Mouse (Mus musculus) CH12.LX (cell line): ENCODE measurements around the gene Agap1. TPM values are rescaled to one million over a fixed set of nuclear protein-coding genes. Genes with fewer than 3 reads are reported as not detected.

Experiments used
- DNase-seq: peaks from one replicate; pipeline ENCODE4 v3.0.0-alpha.2; 2013; ENCODE audit errors: extremely low read depth
- H3K27ac ChIP-seq: 2 replicates; pipeline ENCODE4 v1.5.1; 2012; ENCODE audit warnings: low read depth, mild to moderate bottlenecking, control low read depth, moderate library complexity; ENCODE audit not compliant: insufficient read depth
- H3K27me3 ChIP-seq: replicated peaks from 2 replicates; pipeline ENCODE3; 2012; ENCODE audit warnings: inconsistent platforms
- H3K36me3 ChIP-seq, 2 experiments: replicated peaks in 1 of 2; 2 replicates each; pipeline versions ENCODE3 to v1.6.1; 2012; ENCODE audit warnings: inconsistent platforms in 1 of 2, low read length in 1 of 2, mild to moderate bottlenecking in 1 of 2, mixed read lengths in 1 of 2, moderate library complexity in 1 of 2; ENCODE audit not compliant: control insufficient read depth in 1 of 2, insufficient read depth in 1 of 2
- H3K4me1 ChIP-seq, 2 experiments: 2 replicates each; pipeline ENCODE4 v1.6.1; 2012; ENCODE audit warnings: inconsistent platforms in 1 of 2, moderate library complexity in 1 of 2; ENCODE audit not compliant: insufficient read depth in 2 of 2, control insufficient read depth in 1 of 2
- H3K4me2 ChIP-seq: 2 replicates; pipeline ENCODE4 v1.6.1; 2012; ENCODE audit warnings: low read depth, mild to moderate bottlenecking, control low read depth; ENCODE audit not compliant: poor library complexity, insufficient read depth, severe bottlenecking
- H3K4me3 ChIP-seq, 3 experiments: fragments of 150-350 bp in 1 of 3; sonication (generic) in 1 of 3; replicated peaks in 1 of 3; 2 replicates each; pipeline versions ENCODE3 to v1.5.1; 2011 to 2012; ENCODE audit warnings: low read depth in 2 of 3, low read length in 2 of 3, mild to moderate bottlenecking in 2 of 3, moderate library complexity in 2 of 3, control low read depth in 1 of 3, improper control_type of control experiment in 1 of 3, inconsistent platforms in 1 of 3, mixed read lengths in 1 of 3; ENCODE audit not compliant: poor library complexity in 1 of 3
- H3K79me2 ChIP-seq: replicated peaks from 2 replicates; pipeline ENCODE4 v1.6.1; 2012; ENCODE audit warnings: mild to moderate bottlenecking, moderate library complexity; ENCODE audit not compliant: control insufficient read depth, poor library complexity, insufficient read depth, severe bottlenecking; ENCODE audit errors: extremely low read depth
- H3K9ac ChIP-seq: 2 replicates; pipeline ENCODE4 v1.6.1; 2012; ENCODE audit warnings: low read depth, mild to moderate bottlenecking, control low read depth, moderate library complexity; ENCODE audit not compliant: insufficient read depth
- H3K9me3 ChIP-seq: replicated peaks from 2 replicates; pipeline ENCODE3; 2012; ENCODE audit warnings: low read length, inconsistent platforms, mixed read lengths
- BHLHE40 ChIP-seq: IDR thresholded peaks from 2 replicates; pipeline ENCODE4 v1.6.1; 2011; ENCODE audit warnings: mild to moderate bottlenecking, low read depth, low read length, improper control_type of control experiment
- CHD1 ChIP-seq: IDR thresholded peaks from 2 replicates; pipeline ENCODE4 v1.6.1; 2012; ENCODE audit warnings: low read depth, low read length, improper control_type of control experiment, inconsistent platforms
- CHD2 ChIP-seq: IDR thresholded peaks from 2 replicates; pipeline ENCODE4 v1.6.1; 2011; ENCODE audit warnings: low read length, improper control_type of control experiment
- E2F4 ChIP-seq: IDR thresholded peaks from 2 replicates; pipeline ENCODE4 v1.6.1; 2011; ENCODE audit warnings: low read depth, low read length, improper control_type of control experiment; ENCODE audit not compliant: insufficient replicate concordance
- ELF1 ChIP-seq: IDR thresholded peaks from 2 replicates; pipeline ENCODE4 v1.6.1; 2014; ENCODE audit warnings: low read depth, mild to moderate bottlenecking, inconsistent platforms, low read length, improper control_type of control experiment
- EP300 ChIP-seq: IDR thresholded peaks from 2 replicates; pipeline ENCODE4 v1.6.1; 2011; ENCODE audit warnings: low read length, improper control_type of control experiment
- ETS1 ChIP-seq: conservative IDR thresholded peaks from 2 replicates; pipeline ENCODE4 v1.6.1; 2012; ENCODE audit warnings: low read depth, mild to moderate bottlenecking, inconsistent platforms, low read length, improper control_type of control experiment, moderate library complexity
- GABPA ChIP-seq: IDR thresholded peaks from 2 replicates; pipeline ENCODE4 v1.6.1; 2012; ENCODE audit warnings: low read depth, low read length, improper control_type of control experiment, inconsistent platforms; ENCODE audit not compliant: insufficient replicate concordance
- HCFC1 ChIP-seq: IDR thresholded peaks from 2 replicates; pipeline ENCODE4 v1.6.1; 2012; ENCODE audit warnings: low read depth, mild to moderate bottlenecking, inconsistent platforms, low read length, improper control_type of control experiment
- IRF4 ChIP-seq: IDR thresholded peaks from 2 replicates; pipeline ENCODE4 v1.6.1; 2014; ENCODE audit warnings: low read depth, mild to moderate bottlenecking, inconsistent platforms, low read length, improper control_type of control experiment
- JUN ChIP-seq: IDR thresholded peaks from 2 replicates; pipeline ENCODE4 v1.6.1; 2011; ENCODE audit warnings: low read depth, mild to moderate bottlenecking, low read length, improper control_type of control experiment, moderate library complexity; ENCODE audit not compliant: insufficient read depth
- MAFK ChIP-seq: IDR thresholded peaks from 2 replicates; pipeline ENCODE4 v1.6.1; 2011; ENCODE audit warnings: low read length, improper control_type of control experiment; ENCODE audit not compliant: insufficient replicate concordance
- MAX ChIP-seq: IDR thresholded peaks from 2 replicates; pipeline ENCODE4 v1.6.1; 2011; ENCODE audit warnings: low read length, improper control_type of control experiment
- MAZ ChIP-seq: IDR thresholded peaks from 2 replicates; pipeline ENCODE4 v1.6.1; 2012; ENCODE audit warnings: low read depth, mild to moderate bottlenecking, inconsistent platforms, low read length, improper control_type of control experiment, moderate library complexity
- MEF2A ChIP-seq: IDR thresholded peaks from 2 replicates; pipeline ENCODE4 v1.6.1; 2014; ENCODE audit warnings: low read depth, mild to moderate bottlenecking, inconsistent platforms, low read length, improper control_type of control experiment, borderline replicate concordance
- MXI1 ChIP-seq: IDR thresholded peaks from 2 replicates; pipeline ENCODE4 v1.6.1; 2011; ENCODE audit warnings: mild to moderate bottlenecking, low read depth, low read length, improper control_type of control experiment
- NRF1 ChIP-seq: IDR thresholded peaks from 2 replicates; pipeline ENCODE4 v1.6.1; 2014; ENCODE audit warnings: low read depth, mild to moderate bottlenecking, inconsistent platforms, low read length, improper control_type of control experiment, moderate library complexity
- PAX5 ChIP-seq: IDR thresholded peaks from 2 replicates; pipeline ENCODE4 v1.6.1; 2012; ENCODE audit warnings: low read length, inconsistent platforms, mixed read lengths
- POLR2A ChIP-seq: IDR thresholded peaks from 2 replicates; pipeline ENCODE4 v1.6.1; 2011; ENCODE audit warnings: low read depth, mild to moderate bottlenecking, improper control_type of control experiment, low read length
- POLR2AphosphoS2 ChIP-seq: IDR thresholded peaks from 2 replicates; pipeline ENCODE4 v1.6.1; 2011; ENCODE audit warnings: low read depth, low read length, improper control_type of control experiment
- RAD21 ChIP-seq: IDR thresholded peaks from 2 replicates; pipeline ENCODE4 v1.6.1; 2011; ENCODE audit warnings: low read depth, mild to moderate bottlenecking, low read length, improper control_type of control experiment, moderate library complexity
- RCOR1 ChIP-seq: conservative IDR thresholded peaks from 2 replicates; pipeline ENCODE4 v1.6.1; 2012; ENCODE audit warnings: low read depth, mild to moderate bottlenecking, inconsistent platforms, low read length, improper control_type of control experiment
- SIN3A ChIP-seq: IDR thresholded peaks from 2 replicates; pipeline ENCODE4 v1.6.1; 2012; ENCODE audit warnings: low read length, improper control_type of control experiment, inconsistent platforms
- SMC3 ChIP-seq: IDR thresholded peaks from 2 replicates; pipeline ENCODE4 v1.6.1; 2011; ENCODE audit warnings: low read depth, low read length, improper control_type of control experiment
- TBP ChIP-seq: conservative IDR thresholded peaks from 2 replicates; pipeline ENCODE4 v1.6.1; 2011; ENCODE audit warnings: low read depth, low read length, improper control_type of control experiment
- TCF12 ChIP-seq: IDR thresholded peaks from 2 replicates; pipeline ENCODE4 v1.6.1; 2014; ENCODE audit warnings: low read depth, mild to moderate bottlenecking, inconsistent platforms, low read length, improper control_type of control experiment
- USF1 ChIP-seq: IDR thresholded peaks from 2 replicates; pipeline ENCODE4 v1.6.1; 2014; ENCODE audit warnings: low read depth, mild to moderate bottlenecking, inconsistent platforms, low read length, improper control_type of control experiment
- USF2 ChIP-seq: conservative IDR thresholded peaks from 2 replicates; pipeline ENCODE4 v1.6.1; 2011; ENCODE audit warnings: low read depth, low read length, improper control_type of control experiment
- ZC3H11A ChIP-seq: IDR thresholded peaks from 2 replicates; pipeline ENCODE4 v1.6.1; 2012; ENCODE audit warnings: low read depth, mild to moderate bottlenecking, inconsistent platforms, low read length, improper control_type of control experiment
- ZKSCAN1 ChIP-seq: IDR thresholded peaks from 2 replicates; pipeline ENCODE4 v1.6.1; 2012; ENCODE audit warnings: low read depth, inconsistent platforms, low read length, improper control_type of control experiment, borderline replicate concordance
- ZMIZ1 ChIP-seq: IDR thresholded peaks from 2 replicates; pipeline ENCODE4 v1.6.1; 2012; ENCODE audit warnings: low read depth, mild to moderate bottlenecking, inconsistent platforms, low read length, improper control_type of control experiment
- ZNF384 ChIP-seq: IDR thresholded peaks from 2 replicates; pipeline ENCODE4 v1.6.1; 2012; ENCODE audit warnings: low read depth, low read length, improper control_type of control experiment, inconsistent platforms
- dilution Hi-C: fragments of 300-500 bp; cut with MboI; formaldehyde crosslinking; loops from 2 replicates; pipeline ENCODE4 v1.14.3; 2020; ENCODE audit warnings: low sequenced_read_pairs; ENCODE audit not compliant: extremely low pct_unique_long_range_greater_than_20kb, extremely low pct_ligation_motif_present
- in situ Hi-C: fragments of 300-500 bp; cut with MboI; formaldehyde crosslinking; loops from 3 replicates; pipeline ENCODE4 v1.14.3; 2019; ENCODE audit warnings: low sequenced_read_pairs, low pct_ligation_motif_present, low pct_unique_long_range_greater_than_20kb, mixed read lengths
- polyA plus RNA-seq: library from polyadenylated mRNA; unstranded; fragments of >175 nt; gene quantifications from 2 replicates; pipeline ENCODE4 v1.2.1, GENCODE M21; 2012; ENCODE audit warnings: low read depth; ENCODE audit not compliant: insufficient read length
- total RNA-seq, 2 experiments: library from RNA; depleted of rRNA; stranded (reverse); fragments of 300-350 nt in 1 of 2; fragments of >200 nt in 1 of 2; gene quantifications; 2 replicates each; pipeline ENCODE4 v1.2.3; 2012 to 2014

Agap1 gene
- total and polyA plus RNA-seq, 3 experiments = not detected

DNA sequence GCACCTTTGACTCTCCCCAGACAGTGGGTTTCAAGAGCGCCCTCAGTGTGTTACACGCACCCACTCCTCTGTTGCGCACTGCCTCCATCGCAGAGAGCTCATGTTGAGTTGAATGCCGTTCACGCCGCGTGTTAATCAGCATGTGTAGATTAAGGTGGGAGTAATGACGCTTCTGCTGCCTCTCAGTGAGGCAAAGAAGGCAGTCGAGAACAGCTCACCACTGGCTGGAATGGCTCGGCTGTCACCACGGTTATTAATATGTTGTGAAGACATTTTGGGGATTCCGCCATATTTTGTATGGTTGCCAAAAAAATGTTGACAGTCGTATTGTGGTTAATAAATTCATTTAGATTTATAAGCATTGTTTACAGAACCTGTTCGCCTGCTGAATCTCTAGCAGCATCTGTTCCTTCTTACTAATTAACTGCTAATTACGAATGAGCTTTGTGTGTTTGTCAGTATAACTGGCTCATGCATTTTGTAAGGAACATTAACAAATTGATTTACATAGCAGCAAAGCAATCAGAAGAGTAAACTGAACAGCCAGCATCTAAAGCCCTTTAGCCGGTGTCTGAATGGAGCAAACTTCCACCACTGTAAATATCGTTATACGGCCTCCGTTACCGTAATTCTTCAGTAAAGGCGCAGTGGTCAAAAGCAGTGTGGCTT lies 235.1 kb downstream of the Agap1 start:
- Histone ChIP-seq H3K9me3 (peaks cover 95% of the 10 kb centered on the region), H3K4me1 (no peaks in the 10 kb centered on the region), H3K27ac (no peak overlapping the region), H3K4me3 (no peak overlapping the region), H3K36me3 (no peaks in the 10 kb centered on the region), H3K9ac (no peak overlapping the region), H3K27me3 (no peaks in the 10 kb centered on the region), H3K79me2 (no peaks in the 10 kb centered on the region), H3K4me2 (no peak overlapping the region)
- dilution Hi-C loops = no loop called here
- DNase-seq = no peak
- in situ Hi-C loops = no loop called here
- TF ChIP-seq ZNF384 (no peak), POLR2AphosphoS2 (no peak), HCFC1 (no peak), EP300 (no peak), GABPA (no peak), ZKSCAN1 (no peak), NRF1 (no peak), MAX (no peak), RAD21 (no peak), TCF12 (no peak), ZMIZ1 (no peak), CHD2 (no peak), SIN3A (no peak), USF2 (no peak), CHD1 (no peak), ETS1 (no peak), PAX5 (no peak), USF1 (no peak), MXI1 (no peak)

- Histone ChIP-seq H3K4me3 (no peak overlapping the region), H3K4me1 (no peaks in the 10 kb centered on the region), H3K9me3 (peaks cover 95% of the 10 kb centered on the region), H3K27me3 (no peaks in the 10 kb centered on the region), H3K36me3 (no peaks in the 10 kb centered on the region)
- dilution Hi-C loops = no loop called here
- no peak for TF ChIP-seq ZC3H11A
- no peak for TF ChIP-seq ELF1
- TF ChIP-seq TCF12 = no peak
- TF ChIP-seq E2F4 = no peak
- TF ChIP-seq MAFK = no peak
- no peak for TF ChIP-seq GABPA
- no peak for TF ChIP-seq ETS1
- no peak for TF ChIP-seq BHLHE40
- TF ChIP-seq USF1 = no peak
- TF ChIP-seq RCOR1 = no peak
- TF ChIP-seq JUN = no peak
- no peak for TF ChIP-seq RAD21
- no peak for TF ChIP-seq NRF1
- TF ChIP-seq IRF4 = no peak
- no peak for TF ChIP-seq TBP
- no peak for TF ChIP-seq MAZ
- TF ChIP-seq SMC3 = no peak
- TF ChIP-seq POLR2A = no peak
- TF ChIP-seq EP300 = no peak
- no peak for TF ChIP-seq MEF2A
- TF ChIP-seq, all 38 proteins: peak for 0
- Histone ChIP-seq H3K79me2 (no peaks in the 10 kb centered on the region), H3K4me2 (no peak overlapping the region), H3K27ac (no peak overlapping the region), H3K9ac (no peak overlapping the region)
- no peak for DNase-seq
- in situ Hi-C loops = no loop called here
These were observed 236.5 kb downstream of the Agap1 start for GRCm38 (mm10) chr1:89691096-89691495.
